ENCODE assay signal across 4 mouse cellular contexts in genomic region chr4:147553071-147553470, GRCm38 (mm10). TPM values are rescaled to one million over a fixed set of nuclear protein-coding genes. Genes with fewer than 3 reads are reported as not detected.
"Had no signal": no experiment of that assay in that cellular context is flagged by ENCODE, and none has a peak within 500 bp of the region (broad histone marks: within the 10 kb centered on the region; RNA-seq: fewer than 3 reads in every experiment).

Zfp985 (plus strand) TSS chr4:147553277.

RNA-seq across cellular contexts. Expression of gene Zfp985, which starts in this region (rescaled TPM):
- total RNA-seq: layer of hippocampus, adult 2 months; layer of hippocampus, postnatal 25 days; left cerebral cortex, adult 18-20 months; left cerebral cortex, postnatal 25 days had no signal
